Mouse (Mus musculus): Measurements from ENCODE around the gene Dgkq. TPM values are rescaled to one million over a fixed set of nuclear protein-coding genes. Genes with fewer than 3 reads are reported as not detected.

Dgkq gene
- polyA plus RNA-seq, 1 experiment from 2014 or later = 5.8 TPM

DNA sequence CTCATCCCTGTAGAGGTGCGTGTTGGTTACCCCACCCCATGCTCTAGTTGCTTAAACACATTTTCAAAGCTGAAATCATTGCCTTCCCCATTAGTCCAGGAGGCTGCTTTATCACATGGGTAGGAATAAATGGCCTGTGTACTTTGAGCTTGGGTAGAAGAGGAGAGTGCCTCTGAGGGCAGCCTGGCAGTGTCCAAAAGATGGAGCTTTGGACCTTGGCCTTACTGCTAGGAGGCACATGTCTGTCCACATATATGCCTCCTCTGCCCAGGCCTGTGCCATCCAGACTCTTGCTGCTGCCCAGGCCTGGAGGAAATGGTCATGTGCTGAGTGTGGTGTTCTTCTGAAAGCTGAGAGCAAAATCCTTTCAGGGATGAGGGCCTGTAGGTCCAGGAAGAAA is 38.9 kb upstream of the Dgkq start:
- H3K4me1 ChIP-seq (replicated peaks; ENCODE audit: control insufficient read depth, insufficient read depth, low read length) = peaks cover 29% of the 10 kb centered on the region
- H3K9ac ChIP-seq (ENCODE audit: low read depth, low read length) = peak overlapping the region; percentile 23; the same call in 1 of the 2 replicates
- DNase-seq (ENCODE audit: low spot score) (no peak), ATAC-seq (replicated peaks; ENCODE audit: low FRiP score) (peak; percentile 1; the same call in 1 of the 2 replicates)
- peaks cover 5% of the 10 kb centered on the region for H3K36me3 ChIP-seq (ENCODE audit: control insufficient read depth, insufficient read depth, low read length)
- H3K27me3 ChIP-seq (replicated peaks; ENCODE audit: control insufficient read depth, insufficient read depth, low read length) = no peaks in the 10 kb centered on the region
- H3K4me2 ChIP-seq = no peak overlapping the region
- 88% methylated on average over 1 of the region's 1 CpGs for WGBS
- no peaks in the 10 kb centered on the region for H3K9me3 ChIP-seq (ENCODE audit: control insufficient read depth, low read length)
- H3K4me3 ChIP-seq (ENCODE audit: low read depth, low read length) = no peak overlapping the region
- peak overlapping the region; percentile 33; the same call in 1 of the 2 replicates for H3K27ac ChIP-seq (ENCODE audit: low read depth, low read length)

DNA sequence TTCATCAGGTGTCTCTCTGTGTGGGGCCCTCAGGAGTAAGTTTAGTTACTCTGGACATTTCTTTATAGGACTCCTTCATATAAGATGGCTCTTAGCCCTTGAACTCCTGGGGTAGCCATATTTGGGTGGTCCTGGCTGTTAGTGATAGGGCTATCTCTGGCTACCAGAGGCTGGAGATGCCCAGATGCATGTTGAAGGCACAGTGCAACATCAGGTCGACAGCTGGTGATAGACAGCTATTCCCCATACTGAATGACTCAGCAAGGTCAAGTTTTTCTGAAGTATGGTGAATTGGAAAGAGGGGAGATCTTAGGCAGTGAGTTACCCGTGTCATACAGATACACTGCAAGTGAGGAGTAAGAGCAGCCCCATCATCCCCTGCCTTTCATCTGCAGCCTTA is 38.3 kb upstream of the Dgkq start:
- Histone ChIP-seq H3K4me1 (replicated peaks; ENCODE audit: control insufficient read depth, insufficient read depth, low read length) (peaks cover 29% of the 10 kb centered on the region), H3K36me3 (ENCODE audit: control insufficient read depth, insufficient read depth, low read length) (peaks cover 5% of the 10 kb centered on the region), H3K4me3 (ENCODE audit: low read depth, low read length) (no peak overlapping the region), H3K27me3 (replicated peaks; ENCODE audit: control insufficient read depth, insufficient read depth, low read length) (no peaks in the 10 kb centered on the region), H3K4me2 (0 out of 2 replicates have a peak overlapping the region, but pooled peaks have one; percentile 4), H3K9me3 (ENCODE audit: control insufficient read depth, low read length) (no peaks in the 10 kb centered on the region), H3K9ac (ENCODE audit: low read depth, low read length) (peak overlapping the region; percentile 23; the same call in 1 of the 2 replicates), H3K27ac (ENCODE audit: low read depth, low read length) (peak overlapping the region; percentile 33; the same call in 1 of the 2 replicates)
- WGBS = 44% methylated on average over 2 of the region's 2 CpGs
- ATAC-seq (replicated peaks; ENCODE audit: low FRiP score) (peak; percentile 77), DNase-seq (ENCODE audit: low spot score) (no peak)

DNA sequence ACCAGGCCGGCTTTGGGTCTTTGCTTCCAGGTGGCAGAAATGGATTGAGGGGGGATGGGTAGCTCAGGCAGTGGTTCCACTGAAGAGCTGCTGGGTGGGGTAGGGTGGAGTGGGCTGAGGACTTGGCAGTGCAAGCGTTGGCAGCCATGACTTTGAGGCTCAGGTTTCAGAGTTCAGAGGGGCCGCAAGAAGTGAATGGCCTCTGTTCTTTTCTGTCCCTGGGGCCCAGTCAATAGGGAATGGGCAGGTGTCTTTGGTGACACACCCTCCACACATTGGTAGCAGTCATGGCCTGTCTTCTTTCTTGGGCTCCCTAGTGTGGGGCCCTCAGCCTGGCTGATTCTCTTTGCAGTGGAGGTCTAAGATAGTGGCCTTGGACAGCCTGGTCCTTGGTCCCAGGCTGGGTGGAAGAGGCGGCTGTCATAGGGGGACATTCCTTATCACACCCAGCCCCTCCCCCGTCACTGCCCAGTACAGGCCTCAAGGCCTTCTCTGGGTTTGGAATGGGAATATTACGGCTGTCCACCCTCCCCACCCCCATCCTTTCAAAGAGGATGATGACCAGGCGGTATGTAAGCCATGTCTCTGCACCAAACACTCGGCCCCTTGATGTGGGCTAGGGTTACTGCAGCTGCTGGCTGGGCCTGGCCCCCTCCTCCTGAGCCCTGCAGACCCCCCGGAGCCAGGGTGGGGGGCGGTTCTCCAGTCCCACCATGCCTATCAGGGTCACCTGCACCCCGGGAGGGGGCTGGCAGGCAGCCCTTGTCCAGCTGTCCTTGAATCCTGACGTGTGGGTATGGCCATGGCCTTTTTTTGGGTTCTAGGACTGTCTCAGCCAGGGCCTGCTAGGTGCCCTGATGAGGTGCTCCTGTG is 34.5 kb upstream of the Dgkq start:
- no peaks in the 10 kb centered on the region for H3K27me3 ChIP-seq (replicated peaks; ENCODE audit: control insufficient read depth, insufficient read depth, low read length)
- no peak for ATAC-seq (replicated peaks; ENCODE audit: low FRiP score)
- H3K4me2 ChIP-seq = no peak overlapping the region
- H3K4me1 ChIP-seq (replicated peaks; ENCODE audit: control insufficient read depth, insufficient read depth, low read length) = peaks cover 38% of the 10 kb centered on the region
- no peak for DNase-seq (ENCODE audit: low spot score)
- WGBS = 72% methylated on average over 12 of the region's 12 CpGs
- H3K9me3 ChIP-seq (ENCODE audit: control insufficient read depth, low read length) = no peaks in the 10 kb centered on the region
- peaks cover 5% of the 10 kb centered on the region for H3K36me3 ChIP-seq (ENCODE audit: control insufficient read depth, insufficient read depth, low read length)
- H3K27ac ChIP-seq (ENCODE audit: low read depth, low read length) = no peak overlapping the region
- no peak overlapping the region for H3K9ac ChIP-seq (ENCODE audit: low read depth, low read length)
- no peak overlapping the region for H3K4me3 ChIP-seq (ENCODE audit: low read depth, low read length)

DNA sequence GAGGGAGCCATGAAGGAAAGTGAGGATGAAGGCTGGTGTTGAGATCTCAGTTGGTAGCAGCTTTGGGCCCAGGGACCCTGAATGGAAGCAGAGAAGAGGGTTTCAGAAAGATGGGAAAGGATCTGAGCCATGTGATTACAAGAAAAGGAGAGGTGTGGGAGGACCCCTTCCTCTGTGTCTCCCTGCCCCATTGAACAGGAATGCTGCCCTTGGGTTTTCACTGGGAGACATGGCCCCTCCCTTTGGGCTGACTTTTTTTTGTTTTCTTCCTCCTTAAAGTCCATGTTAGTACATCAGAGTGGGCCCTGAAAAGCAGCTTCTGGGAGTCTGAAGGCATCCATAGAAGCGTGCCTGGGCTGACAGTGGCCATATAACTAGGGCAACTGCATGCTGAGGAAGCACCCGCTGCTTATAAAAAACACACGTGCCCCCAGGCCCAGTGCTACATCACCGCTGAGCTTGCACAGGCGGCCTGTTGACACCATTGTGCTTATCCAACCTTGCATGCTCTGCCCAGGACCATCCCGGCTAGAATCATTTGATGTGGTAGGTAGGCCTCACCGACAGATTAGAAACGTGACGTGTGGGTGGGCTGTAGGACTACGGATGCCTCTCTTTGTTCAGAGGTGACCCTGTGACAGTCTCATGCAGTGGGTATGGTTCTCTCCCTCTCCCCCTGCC is 32.0 kb upstream of the Dgkq start:
- Histone ChIP-seq H3K9me3 (ENCODE audit: control insufficient read depth, low read length) (no peaks in the 10 kb centered on the region), H3K4me1 (replicated peaks; ENCODE audit: control insufficient read depth, insufficient read depth, low read length) (peaks cover 17% of the 10 kb centered on the region), H3K9ac (ENCODE audit: low read depth, low read length) (no peak overlapping the region), H3K27ac (ENCODE audit: low read depth, low read length) (no peak overlapping the region), H3K4me2 (no peak overlapping the region), H3K36me3 (ENCODE audit: control insufficient read depth, insufficient read depth, low read length) (peaks cover 5% of the 10 kb centered on the region), H3K4me3 (ENCODE audit: low read depth, low read length) (no peak overlapping the region), H3K27me3 (replicated peaks; ENCODE audit: control insufficient read depth, insufficient read depth, low read length) (no peaks in the 10 kb centered on the region)
- no peak for DNase-seq (ENCODE audit: low spot score)
- no peak for ATAC-seq (replicated peaks; ENCODE audit: low FRiP score)
- 83% methylated on average over 10 of the region's 10 CpGs for WGBS

DNA sequence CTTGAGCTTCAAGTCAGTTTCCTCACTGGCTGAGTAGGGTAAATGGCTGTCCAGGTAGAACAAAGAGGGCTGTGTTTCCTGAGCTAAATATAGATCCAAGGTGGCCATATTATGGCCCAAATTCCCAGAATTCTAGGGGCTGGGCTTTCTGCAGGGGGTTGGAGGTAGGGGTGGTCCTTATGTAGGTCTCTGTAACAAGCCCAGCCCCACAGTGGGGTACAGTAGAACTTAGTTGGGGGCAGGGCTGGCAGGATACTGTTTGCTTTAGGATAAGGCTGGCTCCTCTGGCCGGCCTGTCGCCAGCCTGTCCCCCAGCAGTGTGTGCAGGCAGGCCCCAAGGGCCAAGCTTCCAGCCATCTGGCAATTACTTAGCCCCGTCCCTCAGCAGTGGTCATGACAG is 30.9 kb upstream of the Dgkq start:
- ATAC-seq (replicated peaks; ENCODE audit: low FRiP score) (peak; percentile 25; the same call in 1 of the 2 replicates), DNase-seq (ENCODE audit: low spot score) (no peak)
- Histone ChIP-seq H3K4me3 (ENCODE audit: low read depth, low read length) (no peak overlapping the region), H3K9ac (ENCODE audit: low read depth, low read length) (0 out of 2 replicates have a peak overlapping the region, but pooled peaks have one; percentile 13), H3K36me3 (ENCODE audit: control insufficient read depth, insufficient read depth, low read length) (peaks cover under 1% of the 10 kb centered on the region), H3K9me3 (ENCODE audit: control insufficient read depth, low read length) (no peaks in the 10 kb centered on the region), H3K27ac (ENCODE audit: low read depth, low read length) (0 out of 2 replicates have a peak overlapping the region, but pooled peaks have one; percentile 19), H3K27me3 (replicated peaks; ENCODE audit: control insufficient read depth, insufficient read depth, low read length) (no peaks in the 10 kb centered on the region), H3K4me2 (no peak overlapping the region; the same call in 1 of the 2 replicates), H3K4me1 (replicated peaks; ENCODE audit: control insufficient read depth, insufficient read depth, low read length) (peaks cover 23% of the 10 kb centered on the region)
- WGBS = 47% methylated on average over 3 of the region's 3 CpGs

DNA sequence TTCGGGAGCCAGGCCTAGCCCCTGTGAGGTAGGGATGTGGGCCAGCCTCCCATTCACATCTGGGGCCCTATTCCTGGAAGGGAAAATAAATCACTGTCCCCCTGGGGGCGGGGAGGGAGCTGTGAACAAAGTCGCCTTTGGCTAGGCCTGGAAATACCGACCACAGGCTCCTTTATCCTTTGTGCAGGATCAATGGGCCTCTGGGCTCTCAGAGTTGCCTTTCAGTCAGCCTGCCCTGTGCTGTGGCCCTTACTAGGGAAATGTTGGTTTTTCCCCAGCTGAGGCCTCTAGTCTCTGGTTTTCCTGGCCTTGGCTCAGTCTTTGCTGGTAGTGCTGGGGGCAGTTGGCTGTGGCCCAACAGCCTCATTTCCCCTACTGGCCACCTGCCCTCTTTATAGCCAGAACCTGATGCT is 27.9 kb upstream of the Dgkq start:
- Histone ChIP-seq H3K27ac (ENCODE audit: low read depth, low read length) (no peak overlapping the region), H3K36me3 (ENCODE audit: control insufficient read depth, insufficient read depth, low read length) (no peaks in the 10 kb centered on the region), H3K4me1 (replicated peaks; ENCODE audit: control insufficient read depth, insufficient read depth, low read length) (peaks cover 33% of the 10 kb centered on the region), H3K4me2 (no peak overlapping the region), H3K27me3 (replicated peaks; ENCODE audit: control insufficient read depth, insufficient read depth, low read length) (peaks cover 3% of the 10 kb centered on the region; the same call in 1 of the 2 replicates), H3K9me3 (ENCODE audit: control insufficient read depth, low read length) (no peaks in the 10 kb centered on the region), H3K9ac (ENCODE audit: low read depth, low read length) (no peak overlapping the region), H3K4me3 (ENCODE audit: low read depth, low read length) (no peak overlapping the region)
- DNase-seq (ENCODE audit: low spot score) (no peak), ATAC-seq (replicated peaks; ENCODE audit: low FRiP score) (no peak)
- WGBS = 55% methylated on average over 4 of the region's 4 CpGs

DNA sequence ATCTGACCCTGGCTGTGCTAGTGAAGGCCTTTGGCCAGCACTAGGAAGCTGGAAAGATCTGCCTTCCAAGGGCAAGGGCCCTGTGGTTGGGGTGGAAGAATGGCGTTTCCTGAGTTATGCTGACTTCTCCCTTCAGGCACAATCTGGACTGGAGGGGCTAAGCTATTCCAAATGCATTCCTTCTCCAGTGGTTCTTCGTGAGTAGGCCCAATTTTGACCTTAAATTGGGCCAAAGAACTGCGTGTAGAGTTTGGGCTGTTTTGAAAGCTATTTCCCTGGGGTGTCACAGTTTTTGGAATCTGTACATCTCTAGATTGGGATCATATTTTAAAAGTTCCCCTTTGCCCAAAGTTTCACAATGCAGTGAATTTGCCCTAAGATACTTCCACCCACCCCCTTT is 27.1 kb upstream of the Dgkq start:
- Histone ChIP-seq H3K4me1 (replicated peaks; ENCODE audit: control insufficient read depth, insufficient read depth, low read length) (peaks cover 40% of the 10 kb centered on the region), H3K4me2 (no peak overlapping the region), H3K9me3 (ENCODE audit: control insufficient read depth, low read length) (no peaks in the 10 kb centered on the region), H3K4me3 (ENCODE audit: low read depth, low read length) (no peak overlapping the region), H3K27me3 (replicated peaks; ENCODE audit: control insufficient read depth, insufficient read depth, low read length) (peaks cover 3% of the 10 kb centered on the region; the same call in 1 of the 2 replicates), H3K27ac (ENCODE audit: low read depth, low read length) (no peak overlapping the region), H3K36me3 (ENCODE audit: control insufficient read depth, insufficient read depth, low read length) (no peaks in the 10 kb centered on the region), H3K9ac (ENCODE audit: low read depth, low read length) (no peak overlapping the region)
- WGBS = 82% methylated on average over 3 of the region's 3 CpGs
- ATAC-seq (replicated peaks; ENCODE audit: low FRiP score) (no peak), DNase-seq (ENCODE audit: low spot score) (no peak)

DNA sequence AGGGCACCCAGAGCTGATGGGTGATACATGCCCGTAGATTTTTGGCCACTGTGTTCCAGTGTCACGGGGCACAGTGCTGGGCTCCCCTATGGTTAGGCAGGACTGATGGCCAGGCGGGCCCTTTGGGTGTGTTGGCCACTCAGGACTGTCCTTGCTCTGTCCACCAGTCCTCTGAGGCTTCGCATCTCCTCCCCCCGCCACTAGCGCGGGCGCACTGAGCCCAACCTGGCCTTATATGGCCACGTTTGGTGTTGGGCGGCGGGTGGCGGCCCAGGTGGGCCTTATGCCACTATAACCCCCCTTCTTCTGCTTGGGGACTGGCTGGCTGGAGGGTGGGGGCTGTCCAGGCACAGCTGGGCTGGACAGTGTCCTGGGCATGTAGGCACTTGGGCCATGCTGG is 26.4 kb upstream of the Dgkq start:
- H3K27me3 ChIP-seq (replicated peaks; ENCODE audit: control insufficient read depth, insufficient read depth, low read length) = peaks cover 3% of the 10 kb centered on the region; the same call in 1 of the 2 replicates
- no peak for ATAC-seq (replicated peaks; ENCODE audit: low FRiP score)
- no peak for DNase-seq (ENCODE audit: low spot score)
- no peaks in the 10 kb centered on the region for H3K36me3 ChIP-seq (ENCODE audit: control insufficient read depth, insufficient read depth, low read length)
- no peak overlapping the region for H3K9ac ChIP-seq (ENCODE audit: low read depth, low read length)
- H3K4me2 ChIP-seq = peak overlapping the region; percentile 93; the same call in 1 of the 2 replicates
- H3K4me3 ChIP-seq (ENCODE audit: low read depth, low read length) = peak overlapping the region; percentile 97; the same call in 1 of the 2 replicates
- H3K27ac ChIP-seq (ENCODE audit: low read depth, low read length) = no peak overlapping the region
- 94% methylated on average over 12 of the region's 12 CpGs for WGBS
- H3K9me3 ChIP-seq (ENCODE audit: control insufficient read depth, low read length) = no peaks in the 10 kb centered on the region
- H3K4me1 ChIP-seq (replicated peaks; ENCODE audit: control insufficient read depth, insufficient read depth, low read length) = peaks cover 39% of the 10 kb centered on the region

Measured in liver, embryonic 11.5 days (tissue).